Mouse (Mus musculus) CH12F3 (cell line): ENCODE data around the gene Capn1.
"Not testable (repeated sequence)": the region's sequence is repeated elsewhere in the genome, so short reads cannot be mapped to it uniquely, and the experiment has no call there.

ENCODE experiments used
- in situ Hi-C: fragments of 300-500 bp; cut with MboI; formaldehyde crosslinking; loops from 2 replicates; pipeline ENCODE4 v1.14.3; 2020; ENCODE audit warnings: low sequenced_read_pairs

Gene Capn1

GRCm38 (mm10) chr19:6015511-6016315 lies at the start of gene Capn1:
TSS of gene Capn1 (minus strand) at chr19:6015897.
- in situ Hi-C loops = no loop called here

- in situ Hi-C loops = no loop called here
Observed at GRCm38 (mm10) chr19:6063081-6063480, 47.4 kb upstream of the Capn1 start.

GRCm38 (mm10) chr19:6062418-6062817 lies 46.7 kb upstream of the Capn1 start:
- in situ Hi-C loops = no loop called here

GRCm38 (mm10) chr19:6061641-6062302 lies 46.1 kb upstream of the Capn1 start:
- in situ Hi-C loops = no loop called here

DNA sequence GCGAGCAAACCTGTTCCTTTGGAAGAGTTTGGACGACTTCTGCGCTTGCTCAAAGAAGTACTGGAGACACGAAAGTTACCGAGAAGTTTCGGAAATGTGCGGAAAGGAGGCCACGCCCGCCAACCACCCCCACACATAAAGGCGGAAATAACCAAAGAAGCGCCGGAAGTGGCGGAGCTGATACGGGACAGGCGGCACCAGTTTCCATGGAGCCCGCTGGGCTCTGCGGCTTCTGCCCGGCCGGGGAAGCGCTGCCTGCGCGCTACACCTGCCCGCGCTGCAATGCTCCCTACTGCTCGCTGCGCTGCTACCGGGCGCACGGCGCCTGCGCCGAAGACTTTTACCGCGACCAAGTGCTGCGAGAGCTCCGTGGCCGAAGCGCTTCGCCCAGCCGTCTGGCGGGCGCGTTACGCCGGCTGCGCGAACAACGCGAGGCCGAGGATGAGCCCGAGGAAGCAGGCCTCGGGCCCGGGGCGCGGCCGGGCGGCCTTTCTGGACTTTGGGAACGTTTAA lies 45.4 kb upstream of the Capn1 start, which contains the start of gene Znhit2:
Gene Znhit2 (plus strand): TSS at position 172 of the 513 bp plus-strand sequence.
- in situ Hi-C loops = no loop called here

- in situ Hi-C loops = no loop called here
Observed at GRCm38 (mm10) chr19:6058966-6059365, 43.3 kb upstream of the Capn1 start.

GRCm38 (mm10) chr19:6058513-6058912 lies 42.8 kb upstream of the Capn1 start:
- in situ Hi-C loops = no loop called here

GRCm38 (mm10) chr19:6057313-6058096 lies 41.8 kb upstream of the Capn1 start, which contains the start of the genes Mrpl49 and Fau:
TSS of gene Mrpl49 (minus strand) at chr19:6057785.
TSS of gene Fau (plus strand) at chr19:6057844.
- in situ Hi-C loops = no loop called here

- in situ Hi-C loops = no loop called here
Observed at GRCm38 (mm10) chr19:6056696-6057095, 41.0 kb upstream of the Capn1 start.

GRCm38 (mm10) chr19:6054296-6054695 lies 38.6 kb upstream of the Capn1 start:
- in situ Hi-C loops = no loop called here

- in situ Hi-C loops = no loop called here
Observed at GRCm38 (mm10) chr19:6052516-6052915, 36.8 kb upstream of the Capn1 start.

GRCm38 (mm10) chr19:6048681-6049410 lies 33.1 kb upstream of the Capn1 start:
- in situ Hi-C loops = no loop called here

DNA sequence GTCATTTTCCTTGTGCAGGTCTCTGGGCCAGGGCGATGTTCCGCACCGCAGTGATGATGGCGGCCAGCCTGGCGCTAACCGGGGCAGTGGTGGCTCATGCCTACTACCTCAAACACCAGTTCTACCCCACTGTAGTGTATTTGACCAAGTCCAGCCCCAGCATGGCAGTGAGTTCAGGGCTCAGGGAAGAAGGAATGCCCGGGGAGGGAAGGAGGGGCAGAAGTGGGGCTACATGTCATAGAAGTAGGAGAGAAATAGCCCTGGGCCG lies 32.1 kb upstream of the Capn1 start:
- in situ Hi-C loops = no loop called here

- in situ Hi-C loops = no loop called here
Observed at GRCm38 (mm10) chr19:6047154-6047898, 31.6 kb upstream of the Capn1 start.

DNA sequence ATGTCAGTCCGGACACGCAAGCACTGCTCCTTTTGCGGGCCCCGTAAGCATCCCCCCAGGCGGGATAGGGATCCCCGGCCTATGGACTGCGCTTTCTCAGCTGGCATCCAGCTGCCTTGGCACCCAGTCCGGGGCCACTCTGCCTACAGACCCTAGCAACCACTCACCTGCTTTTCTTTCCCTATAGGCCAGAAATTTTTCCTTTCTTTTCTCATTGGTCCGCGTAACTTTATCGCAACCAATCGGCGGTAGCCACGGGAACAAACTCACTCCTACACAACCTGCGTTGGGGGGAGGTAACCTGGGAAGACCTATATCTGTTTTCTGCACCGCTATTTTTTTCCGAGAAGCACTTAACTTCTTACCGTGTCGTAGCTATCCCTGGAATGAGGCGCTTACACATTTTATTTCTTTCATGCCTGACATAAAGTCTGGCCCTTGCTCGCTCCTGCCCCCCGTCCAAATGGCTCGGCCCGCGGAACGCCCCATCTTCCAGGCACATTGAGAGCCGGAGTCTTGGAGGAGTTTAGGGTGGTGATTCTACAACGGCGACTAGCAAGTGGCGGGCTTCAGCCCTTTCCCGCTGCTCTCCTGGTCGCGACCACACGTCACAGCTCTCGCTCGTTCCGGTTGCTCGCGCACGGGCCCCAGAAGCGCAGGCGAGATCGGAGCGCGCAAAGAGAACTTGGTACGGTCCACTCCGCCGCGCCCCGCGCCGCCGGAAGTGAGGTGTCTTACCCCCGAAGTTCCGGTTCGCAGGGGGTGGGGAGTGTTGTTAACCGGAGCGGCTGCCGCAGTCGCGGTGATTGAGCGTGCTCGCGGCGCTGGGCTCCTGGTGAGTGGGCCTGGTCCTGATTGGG lies 30.8 kb upstream of the Capn1 start, which contains the start of gene Syvn1:
Gene Syvn1 (plus strand): TSS at position 283 of the 860 bp plus-strand sequence.
- in situ Hi-C loops = no loop called here

- in situ Hi-C loops = no loop called here
Observed at GRCm38 (mm10) chr19:6045366-6046293, 29.9 kb upstream of the Capn1 start.

DNA sequence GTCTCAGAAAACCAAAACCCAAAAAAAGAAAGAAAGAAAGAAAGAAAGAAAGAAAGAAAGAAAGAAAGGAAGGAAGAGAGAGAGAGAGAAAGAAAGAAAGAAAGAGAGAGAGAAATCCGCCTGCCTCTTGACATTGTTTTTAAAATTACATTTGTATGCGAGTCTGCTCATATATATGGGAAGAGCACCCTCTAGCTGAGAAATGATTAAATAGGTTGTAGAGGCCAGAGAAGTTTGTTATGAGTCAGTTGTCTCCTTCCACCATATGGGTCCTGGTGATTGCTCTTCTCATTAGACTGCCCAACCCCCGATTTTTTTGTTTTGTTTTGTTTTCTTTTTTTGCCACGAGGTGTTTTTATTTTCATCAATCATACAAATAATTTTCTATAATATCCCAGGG lies 28.4 kb upstream of the Capn1 start:
- in situ Hi-C loops = not testable (repeated sequence)

GRCm38 (mm10) chr19:6042293-6042692 lies 26.6 kb upstream of the Capn1 start:
- in situ Hi-C loops = no loop called here
